Mouse (Mus musculus): ENCODE data around the gene Tmub2. TPM values are rescaled to one million over a fixed set of nuclear protein-coding genes. Genes with fewer than 3 reads are reported as not detected.

Tmub2 gene
- polyA plus RNA-seq, 1 experiment from 2014 or later = 55.7 TPM

GRCm38 (mm10) chr11:102309821-102310617 lies 25.3 kb downstream of the Tmub2 start:
- WGBS = 86% methylated on average over 22 of the region's 22 CpGs
- Histone ChIP-seq H3K27ac (ENCODE audit: low read depth, low read length) (no peak overlapping the region), H3K9me3 (ENCODE audit: control insufficient read depth, low read length) (no peaks in the 10 kb centered on the region), H3K27me3 (ENCODE audit: control insufficient read depth, insufficient read depth, low read length) (no peaks in the 10 kb centered on the region), H3K4me1 (ENCODE audit: control insufficient read depth, insufficient read depth, low read length) (peaks cover 27% of the 10 kb centered on the region), H3K4me3 (ENCODE audit: low read depth, low read length) (no peak overlapping the region), H3K9ac (ENCODE audit: low read length) (no peak overlapping the region), H3K36me3 (ENCODE audit: control insufficient read depth, insufficient read depth, low read length) (peaks cover 22% of the 10 kb centered on the region), H3K4me2 (peak overlapping the region; percentile 52)
- DNase-seq (ENCODE audit: low spot score, missing footprints) (no peak), ATAC-seq (ENCODE audit: low FRiP score) (no peak)

- Histone ChIP-seq H3K27ac (ENCODE audit: low read depth, low read length) (no peak overlapping the region), H3K4me1 (ENCODE audit: control insufficient read depth, insufficient read depth, low read length) (peaks cover 35% of the 10 kb centered on the region), H3K4me2 (no peak overlapping the region), H3K9me3 (ENCODE audit: control insufficient read depth, low read length) (no peaks in the 10 kb centered on the region), H3K36me3 (ENCODE audit: control insufficient read depth, insufficient read depth, low read length) (peaks cover 22% of the 10 kb centered on the region), H3K4me3 (ENCODE audit: low read depth, low read length) (0 out of 2 replicates have a peak overlapping the region, but pooled peaks have one; percentile 3), H3K9ac (ENCODE audit: low read length) (0 out of 2 replicates have a peak overlapping the region, but pooled peaks have one; percentile 5), H3K27me3 (ENCODE audit: control insufficient read depth, insufficient read depth, low read length) (no peaks in the 10 kb centered on the region)
- WGBS = 43% methylated on average over 34 of the region's 38 CpGs
- DNase-seq (ENCODE audit: low spot score, missing footprints) = peak; percentile 87
- no peak for ATAC-seq (ENCODE audit: low FRiP score)
These were observed 26.3 kb downstream of the Tmub2 start for GRCm38 (mm10) chr11:102310768-102311695.

GRCm38 (mm10) chr11:102311966-102312365 lies 27.2 kb downstream of the Tmub2 start:
- Histone ChIP-seq H3K9ac (ENCODE audit: low read length) (no peak overlapping the region), H3K36me3 (ENCODE audit: control insufficient read depth, insufficient read depth, low read length) (peaks cover 19% of the 10 kb centered on the region), H3K9me3 (ENCODE audit: control insufficient read depth, low read length) (no peaks in the 10 kb centered on the region), H3K4me3 (ENCODE audit: low read depth, low read length) (no peak overlapping the region), H3K4me1 (ENCODE audit: control insufficient read depth, insufficient read depth, low read length) (peaks cover 37% of the 10 kb centered on the region), H3K27me3 (ENCODE audit: control insufficient read depth, insufficient read depth, low read length) (no peaks in the 10 kb centered on the region), H3K27ac (ENCODE audit: low read depth, low read length) (no peak overlapping the region), H3K4me2 (no peak overlapping the region)
- ATAC-seq (ENCODE audit: low FRiP score) (no peak), DNase-seq (ENCODE audit: low spot score, missing footprints) (peak; percentile 53)
- 89% methylated on average over 4 of the region's 4 CpGs for WGBS

- Histone ChIP-seq H3K4me2 (no peak overlapping the region), H3K9ac (ENCODE audit: low read length) (no peak overlapping the region), H3K36me3 (ENCODE audit: control insufficient read depth, insufficient read depth, low read length) (peaks cover 18% of the 10 kb centered on the region), H3K4me3 (ENCODE audit: low read depth, low read length) (no peak overlapping the region), H3K9me3 (ENCODE audit: control insufficient read depth, low read length) (no peaks in the 10 kb centered on the region), H3K4me1 (ENCODE audit: control insufficient read depth, insufficient read depth, low read length) (peaks cover 37% of the 10 kb centered on the region), H3K27ac (ENCODE audit: low read depth, low read length) (no peak overlapping the region), H3K27me3 (ENCODE audit: control insufficient read depth, insufficient read depth, low read length) (no peaks in the 10 kb centered on the region)
- 86% methylated on average over 6 of the region's 6 CpGs for WGBS
- ATAC-seq (ENCODE audit: low FRiP score) (no peak), DNase-seq (ENCODE audit: low spot score, missing footprints) (peak; percentile 81)
These were observed 27.9 kb downstream of the Tmub2 start for GRCm38 (mm10) chr11:102312586-102312985.

GRCm38 (mm10) chr11:102314321-102314720 lies 29.6 kb downstream of the Tmub2 start:
- Histone ChIP-seq H3K27me3 (ENCODE audit: control insufficient read depth, insufficient read depth, low read length) (no peaks in the 10 kb centered on the region), H3K4me1 (ENCODE audit: control insufficient read depth, insufficient read depth, low read length) (peaks cover 31% of the 10 kb centered on the region), H3K36me3 (ENCODE audit: control insufficient read depth, insufficient read depth, low read length) (peaks cover 13% of the 10 kb centered on the region; the same call in 1 of the 2 replicates), H3K4me3 (ENCODE audit: low read depth, low read length) (no peak overlapping the region), H3K27ac (ENCODE audit: low read depth, low read length) (no peak overlapping the region), H3K9me3 (ENCODE audit: control insufficient read depth, low read length) (no peaks in the 10 kb centered on the region), H3K4me2 (no peak overlapping the region), H3K9ac (ENCODE audit: low read length) (no peak overlapping the region)
- ATAC-seq (ENCODE audit: low FRiP score) (no peak), DNase-seq (ENCODE audit: low spot score, missing footprints) (peak; percentile 72)
- WGBS = 89% methylated on average over 12 of the region's 12 CpGs

- no peaks in the 10 kb centered on the region for H3K27me3 ChIP-seq (ENCODE audit: control insufficient read depth, insufficient read depth, low read length)
- no peak for ATAC-seq (ENCODE audit: low FRiP score)
- H3K9me3 ChIP-seq (ENCODE audit: control insufficient read depth, low read length) = no peaks in the 10 kb centered on the region
- H3K36me3 ChIP-seq (ENCODE audit: control insufficient read depth, insufficient read depth, low read length) = peaks cover 10% of the 10 kb centered on the region; the same call in 1 of the 2 replicates
- peak overlapping the region; percentile 27; the same call in 1 of the 2 replicates for H3K27ac ChIP-seq (ENCODE audit: low read depth, low read length)
- peak overlapping the region; percentile 98 for H3K4me3 ChIP-seq (ENCODE audit: low read depth, low read length)
- WGBS = 13% methylated on average over 14 of the region's 14 CpGs
- H3K9ac ChIP-seq (ENCODE audit: low read length) = peak overlapping the region; percentile 100
- H3K4me1 ChIP-seq (ENCODE audit: control insufficient read depth, insufficient read depth, low read length) = peaks cover 21% of the 10 kb centered on the region
- DNase-seq (ENCODE audit: low spot score, missing footprints) = peak; percentile 91
- peak overlapping the region; percentile 86 for H3K4me2 ChIP-seq
These were observed 31.2 kb downstream of the Tmub2 start for GRCm38 (mm10) chr11:102315690-102316571.

- H3K9me3 ChIP-seq (ENCODE audit: control insufficient read depth, low read length) = no peaks in the 10 kb centered on the region
- H3K4me3 ChIP-seq (ENCODE audit: low read depth, low read length) = peak overlapping the region; percentile 98
- peak; percentile 98 for DNase-seq (ENCODE audit: low spot score, missing footprints)
- under 1% methylated on average over 65 of the region's 80 CpGs for WGBS
- peak; percentile 36 for ATAC-seq (ENCODE audit: low FRiP score)
- H3K4me1 ChIP-seq (ENCODE audit: control insufficient read depth, insufficient read depth, low read length) = peaks cover 16% of the 10 kb centered on the region
- H3K27me3 ChIP-seq (ENCODE audit: control insufficient read depth, insufficient read depth, low read length) = no peaks in the 10 kb centered on the region
- peaks cover 10% of the 10 kb centered on the region; the same call in 1 of the 2 replicates for H3K36me3 ChIP-seq (ENCODE audit: control insufficient read depth, insufficient read depth, low read length)
- peak overlapping the region; percentile 97 for H3K27ac ChIP-seq (ENCODE audit: low read depth, low read length)
- H3K4me2 ChIP-seq = peak overlapping the region; percentile 86
- H3K9ac ChIP-seq (ENCODE audit: low read length) = peak overlapping the region; percentile 100
These were observed 32.0 kb downstream of the Tmub2 start for GRCm38 (mm10) chr11:102316572-102317297.

Data from midbrain, embryonic 11.5 days (tissue).